Mouse (Mus musculus): ENCODE results near the gene Narf.

Narf gene

DNA sequence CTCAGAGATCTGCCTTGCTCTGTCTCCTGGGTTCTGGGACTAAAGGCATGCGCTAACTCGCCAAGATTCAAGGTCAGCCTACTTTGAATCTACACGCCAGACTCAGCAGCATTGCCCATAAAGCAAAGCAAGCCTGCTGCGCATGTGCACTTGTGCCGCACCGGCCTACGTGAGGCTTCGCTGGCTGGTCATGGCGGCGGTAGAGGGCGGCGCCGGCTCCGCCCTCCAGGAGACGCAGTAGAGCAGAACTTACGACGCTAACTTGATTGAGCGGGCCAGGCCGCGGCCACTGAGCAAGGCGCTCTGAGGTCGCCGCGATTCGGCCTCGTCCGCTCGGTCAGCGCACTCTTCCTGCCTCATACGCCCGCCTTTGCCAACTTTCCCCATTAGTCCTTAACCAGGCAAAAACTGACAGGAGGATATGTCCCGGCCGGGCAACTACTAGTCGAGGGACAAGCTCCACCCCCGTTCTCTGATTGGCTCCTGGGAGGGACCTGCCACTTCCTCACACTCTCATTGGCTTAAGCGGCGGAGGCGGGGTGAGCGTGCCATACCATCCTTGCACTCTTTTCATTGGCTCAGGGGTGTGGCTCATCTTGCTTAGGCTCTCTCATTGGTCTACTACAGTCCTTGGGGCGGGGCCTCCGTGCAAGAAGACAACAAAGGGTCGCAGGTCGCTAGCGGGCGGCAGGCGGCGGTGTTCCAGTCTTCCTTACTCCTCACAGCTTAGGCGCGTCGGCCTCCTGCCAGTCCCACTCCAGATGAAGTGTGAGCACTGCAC is at the start of gene Narf:
Gene Narf (plus strand): TSS at position 690 of the 781 bp plus-strand sequence.
- peak; percentile 99 to 100 for DNase-seq

DNA sequence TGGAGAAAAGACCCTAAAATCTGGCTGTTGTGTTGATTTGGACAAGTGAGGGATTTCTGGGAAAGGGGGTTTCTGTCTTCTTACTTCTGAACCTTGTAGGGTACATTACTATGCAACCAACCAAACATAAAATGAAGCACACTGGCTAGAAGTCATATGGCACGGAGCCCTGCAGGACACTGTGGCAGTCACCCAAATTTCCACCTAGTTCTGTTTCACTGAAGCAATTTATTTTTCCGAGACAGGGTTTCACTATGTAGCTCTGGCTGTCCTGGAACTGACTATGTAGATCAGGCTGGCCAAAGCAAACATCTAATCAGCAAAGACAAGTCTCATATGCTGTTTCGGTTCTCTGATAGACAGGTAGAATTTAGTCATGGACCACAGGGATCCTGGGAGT is 47.4 kb upstream of the Narf start:
- DNase-seq: no peak

DNA sequence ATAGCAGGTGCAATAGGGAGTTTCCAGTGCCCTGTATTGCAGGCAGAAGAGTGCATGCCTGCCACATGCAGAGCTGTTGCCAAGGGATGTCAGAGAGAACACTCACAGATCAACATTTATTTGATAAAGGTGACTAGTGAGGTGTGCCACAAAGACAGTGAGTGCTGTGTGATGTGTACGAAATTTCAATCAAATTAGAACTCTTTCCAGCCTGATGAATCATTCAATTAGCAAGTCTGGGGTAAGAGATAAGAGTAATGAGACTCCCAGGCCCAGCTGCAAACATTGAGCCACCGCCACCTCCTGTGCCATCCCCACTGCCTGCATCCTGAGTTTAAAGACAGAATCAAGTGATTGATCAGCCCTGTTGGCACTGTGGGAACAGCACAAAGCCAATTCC is 44.3 kb upstream of the Narf start:
- DNase-seq: no peak

DNA sequence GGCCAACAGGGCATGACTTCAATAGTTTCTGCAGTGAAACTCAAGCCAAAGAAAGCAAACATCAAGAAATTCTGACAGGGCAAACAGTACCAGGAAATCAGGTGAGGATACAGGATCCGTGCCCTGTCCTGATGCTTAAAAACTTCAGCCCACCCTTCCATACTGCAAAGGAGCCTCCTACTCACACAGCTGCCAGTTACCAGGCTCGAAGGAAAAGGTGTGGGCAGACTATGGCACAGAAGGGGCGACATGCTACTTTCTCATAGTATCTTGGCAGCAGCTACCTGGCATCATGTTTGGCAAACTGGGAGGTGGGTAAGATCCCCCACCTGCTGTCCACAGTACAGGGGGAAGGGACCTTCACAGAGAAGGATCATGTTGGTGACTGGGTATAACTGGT is 43.6 kb upstream of the Narf start:
- no peak for DNase-seq

DNA sequence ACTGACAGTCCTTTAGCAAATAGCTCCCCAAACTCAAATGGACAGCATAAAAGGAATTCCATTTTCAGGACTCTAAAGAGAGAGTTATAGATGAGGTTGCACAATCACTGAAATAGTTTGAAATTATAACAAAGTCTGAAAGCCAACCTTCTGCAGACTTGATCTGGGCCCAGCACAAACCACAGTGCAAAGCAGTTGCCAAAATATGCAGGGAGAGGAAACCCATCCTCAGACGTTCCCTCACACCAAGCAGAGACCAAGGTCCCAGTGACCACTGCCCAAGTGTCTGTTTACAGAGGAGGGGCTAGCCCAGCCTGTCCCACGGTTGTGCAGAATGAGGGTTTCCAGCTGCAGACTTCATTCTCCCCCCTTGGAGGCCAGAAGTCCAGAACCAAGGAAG is 38.4 kb upstream of the Narf start:
- DNase-seq: peak in 1 of 2 experiments; percentile 53

DNA sequence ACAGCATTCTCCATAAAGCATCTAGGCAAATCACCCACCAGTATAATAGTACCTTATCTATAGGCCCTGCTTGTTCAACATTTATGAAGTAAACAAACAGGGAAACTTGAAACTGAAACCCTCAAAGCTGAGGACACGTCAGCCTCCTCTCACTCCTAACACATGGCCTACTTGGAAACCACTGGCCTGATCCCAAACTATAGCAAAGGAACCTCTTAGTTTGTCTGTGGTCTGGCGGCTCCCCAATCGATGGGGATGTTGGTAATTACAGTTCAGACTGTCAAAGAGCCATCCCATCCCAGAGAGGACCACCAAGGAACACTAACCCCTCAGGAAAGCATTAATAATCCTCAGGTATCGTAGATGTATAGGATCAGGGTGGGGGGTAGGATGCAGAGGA is 37.2 kb upstream of the Narf start:
- no peak for DNase-seq

DNA sequence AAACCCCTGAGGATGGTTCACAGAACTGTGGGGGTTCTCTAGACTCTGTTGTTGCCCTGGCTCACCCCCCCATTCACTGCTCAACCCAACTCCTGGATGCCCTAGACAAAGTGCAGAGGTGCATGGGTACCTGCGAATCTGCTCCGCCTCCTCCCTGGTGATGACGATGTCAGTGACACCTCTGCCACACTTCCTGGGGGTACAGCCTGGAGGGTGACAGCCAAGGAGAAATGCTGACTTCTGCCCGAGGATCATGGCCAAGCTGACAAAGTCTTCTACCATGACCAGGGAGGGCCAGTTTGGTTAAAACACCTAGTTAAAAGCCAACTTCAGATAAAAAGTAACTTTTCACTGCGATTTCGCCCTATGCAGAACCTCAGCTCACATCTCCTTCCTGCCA is 36.3 kb upstream of the Narf start:
- DNase-seq: no peak

DNA sequence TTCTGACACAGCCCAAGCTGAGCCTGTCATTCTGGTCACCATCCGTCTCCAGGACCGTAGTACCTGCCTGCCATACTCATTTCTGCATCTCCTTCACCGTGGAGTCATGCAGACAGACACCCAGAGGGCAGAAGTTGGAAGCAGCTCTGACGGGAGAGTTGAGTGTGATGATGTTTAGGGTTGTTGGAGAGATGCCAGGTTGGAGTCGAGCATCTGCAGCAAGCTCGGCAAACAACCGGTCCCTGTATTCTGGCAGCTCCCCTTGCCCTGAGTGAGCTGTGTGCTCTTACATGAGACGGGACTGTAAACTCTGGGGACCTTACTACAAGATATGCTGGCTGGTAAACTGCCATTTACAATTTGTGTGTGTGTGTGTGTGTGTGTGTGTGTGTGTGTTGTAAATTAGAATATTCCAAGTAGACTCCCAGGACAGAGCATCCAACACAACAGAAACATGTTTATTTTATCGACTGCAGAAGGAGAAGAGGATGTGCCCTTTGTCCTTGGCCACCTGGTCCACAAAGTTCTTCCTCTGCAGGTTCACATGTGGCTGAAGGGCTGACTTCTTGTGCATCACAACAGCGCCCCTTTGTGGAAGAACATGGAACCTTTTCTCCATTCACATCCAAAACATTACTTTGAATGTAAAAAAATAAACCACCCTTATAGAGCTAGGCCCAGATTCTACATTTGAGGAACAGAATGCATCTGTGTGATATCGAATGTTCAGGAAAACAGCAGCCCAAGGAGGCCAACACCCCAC is 35.4 kb upstream of the Narf start:
- DNase-seq: peak in 1 of 2 experiments; percentile 42

DNA sequence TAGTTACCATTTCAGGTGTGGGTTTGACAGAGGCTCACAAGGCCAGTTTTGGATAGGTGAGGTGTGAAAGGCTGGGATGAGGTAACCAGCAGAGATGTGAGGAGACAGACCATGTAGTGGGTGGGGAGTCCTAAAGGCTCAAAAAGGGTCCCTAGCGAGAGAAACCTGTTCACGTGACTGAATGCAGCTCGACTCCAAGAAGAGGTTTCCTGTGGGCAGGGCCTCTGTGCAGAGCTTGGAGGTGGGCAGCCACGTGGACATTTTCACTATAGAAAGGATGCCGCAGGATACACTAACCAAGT is 33.2 kb upstream of the Narf start:
- no peak for DNase-seq

DNA sequence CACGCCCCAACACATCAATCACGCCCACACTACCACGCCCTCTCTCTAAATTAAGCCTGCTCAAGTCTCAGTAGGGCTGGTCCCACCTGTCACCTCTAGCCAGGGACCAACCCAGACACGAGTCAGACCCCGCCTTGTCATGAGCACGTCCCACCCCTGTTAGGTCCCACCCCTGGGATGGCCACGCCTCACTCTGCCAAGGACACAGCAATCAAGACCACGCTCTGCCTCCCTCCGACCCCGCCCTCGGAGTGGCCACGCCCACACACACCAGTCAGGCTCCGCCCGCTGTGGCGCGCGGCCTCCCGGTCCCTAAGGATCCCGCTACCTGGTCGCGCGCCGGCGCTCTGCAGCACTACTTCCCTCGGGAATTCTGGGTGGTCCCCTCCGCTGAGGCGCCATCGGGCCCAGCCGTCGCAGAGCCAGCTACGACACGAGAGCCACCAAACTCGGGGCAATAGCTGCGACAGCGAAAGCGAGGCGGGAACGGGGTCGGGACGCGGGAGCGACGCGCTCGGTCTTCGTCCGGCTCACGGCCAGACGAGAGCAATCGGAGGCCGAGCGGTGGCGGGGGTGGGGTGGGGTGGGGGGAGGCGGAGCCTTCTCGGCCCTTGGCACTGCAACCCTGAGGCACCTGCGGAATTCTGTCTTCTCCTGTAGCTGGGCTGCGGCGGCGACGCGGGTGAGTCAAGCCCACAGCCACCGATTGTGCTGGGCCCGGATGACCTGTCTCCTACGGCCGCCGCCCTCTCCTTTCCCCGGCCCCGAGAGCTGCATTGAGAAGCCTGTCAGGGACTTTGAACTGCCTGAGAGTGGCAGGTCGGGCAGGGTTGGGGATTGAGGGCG is 32.7 kb upstream of the Narf start, which contains the start of the genes Hexdc and Ogfod3:
Gene Hexdc (plus strand): TSS at position 273 of the 846 bp plus-strand sequence.
Gene Ogfod3 (minus strand): TSS at position 551 of the 846 bp plus-strand sequence.
- peak; percentile 97 for DNase-seq

DNA sequence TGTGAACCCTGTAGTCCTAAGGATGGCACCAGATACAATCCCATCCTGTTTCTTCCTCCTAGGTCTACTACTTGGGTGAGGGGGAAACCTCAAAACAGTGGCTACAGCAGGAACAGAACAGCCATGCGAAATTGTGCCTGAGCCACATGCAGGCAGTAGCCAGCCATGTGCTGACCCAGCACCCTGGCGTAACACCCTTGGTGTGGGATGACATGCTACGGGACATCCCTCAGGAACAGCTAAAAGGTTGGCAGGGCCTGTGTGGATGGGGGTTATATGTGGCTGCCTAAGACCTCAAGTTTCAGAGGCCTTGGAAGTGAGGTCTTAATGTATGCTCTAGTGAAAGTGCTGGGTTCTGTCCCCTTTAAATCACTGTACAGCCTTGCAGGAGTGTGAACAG is 20.2 kb upstream of the Narf start:
- no peak for DNase-seq

DNA sequence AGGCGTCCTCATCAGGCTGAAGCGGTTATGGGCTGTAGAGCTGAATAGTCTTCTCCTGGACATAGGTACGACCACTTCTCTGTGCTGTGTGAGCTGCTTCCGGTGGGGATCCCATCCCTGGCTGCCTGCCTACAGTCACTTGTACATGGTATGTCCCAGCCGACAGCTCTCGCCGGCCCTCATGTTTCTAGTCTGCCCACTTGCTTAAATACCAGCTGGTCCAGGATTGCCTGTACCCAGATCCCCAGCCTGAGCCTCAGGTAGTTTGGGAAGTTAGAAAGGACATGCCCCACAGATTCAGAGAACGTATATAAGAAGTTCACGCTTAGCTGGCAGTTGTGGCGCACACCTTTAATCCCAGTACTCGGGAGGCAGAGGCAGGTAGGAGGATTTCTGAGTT is 17.3 kb upstream of the Narf start:
- DNase-seq: no peak

DNA sequence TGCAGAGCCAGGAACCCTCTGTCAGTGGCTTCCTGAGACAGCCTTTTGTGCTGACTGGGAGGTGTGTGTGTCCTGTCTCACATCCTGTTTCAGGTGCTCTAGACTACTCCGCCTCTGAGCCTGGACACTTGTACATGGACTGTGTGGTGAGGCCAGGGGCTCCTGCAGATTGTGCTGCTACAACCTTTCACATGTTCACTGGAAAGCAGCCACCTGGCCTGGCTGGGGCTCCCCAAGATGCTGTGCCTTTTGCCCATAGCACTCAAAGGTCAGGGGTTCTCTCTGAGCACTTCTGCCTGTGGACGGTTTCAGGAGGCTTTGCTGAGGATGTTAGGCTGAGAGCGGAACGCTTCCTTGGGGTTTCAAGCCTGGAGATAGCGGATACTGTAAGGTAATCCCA is 16.3 kb upstream of the Narf start:
- DNase-seq: no peak

DNA sequence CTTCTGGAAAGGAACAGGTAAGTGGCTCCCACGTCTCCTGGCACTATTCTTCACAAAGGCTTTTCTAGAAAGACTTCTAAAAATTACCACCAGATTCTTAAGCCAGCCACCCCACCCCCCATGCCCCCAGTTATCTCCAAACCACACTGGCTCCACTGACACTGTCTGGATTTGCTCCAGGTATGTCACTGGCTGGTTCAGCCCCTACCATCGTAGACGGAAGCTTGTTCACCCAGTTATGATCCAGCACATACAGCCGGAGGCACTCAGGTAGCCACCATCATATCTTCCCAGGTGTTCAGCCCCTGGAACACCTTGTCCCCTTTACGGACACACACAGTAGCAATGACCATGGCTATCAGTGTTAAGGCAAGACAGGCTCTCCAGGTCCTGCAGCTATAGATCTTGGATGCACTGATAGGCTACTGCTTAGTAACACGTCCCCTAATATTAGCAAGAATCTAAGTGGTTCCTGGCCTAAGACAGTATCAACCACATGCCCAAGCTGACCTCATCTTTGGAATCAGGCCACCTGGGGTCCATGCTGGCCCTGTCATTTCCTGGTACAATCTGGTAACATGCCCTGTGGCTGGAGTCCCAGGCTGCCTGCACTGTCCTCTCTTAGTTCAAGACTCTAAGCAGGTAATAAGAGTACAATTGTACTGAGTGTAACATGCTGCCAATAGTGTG is 15.6 kb upstream of the Narf start:
- no peak for DNase-seq

DNA sequence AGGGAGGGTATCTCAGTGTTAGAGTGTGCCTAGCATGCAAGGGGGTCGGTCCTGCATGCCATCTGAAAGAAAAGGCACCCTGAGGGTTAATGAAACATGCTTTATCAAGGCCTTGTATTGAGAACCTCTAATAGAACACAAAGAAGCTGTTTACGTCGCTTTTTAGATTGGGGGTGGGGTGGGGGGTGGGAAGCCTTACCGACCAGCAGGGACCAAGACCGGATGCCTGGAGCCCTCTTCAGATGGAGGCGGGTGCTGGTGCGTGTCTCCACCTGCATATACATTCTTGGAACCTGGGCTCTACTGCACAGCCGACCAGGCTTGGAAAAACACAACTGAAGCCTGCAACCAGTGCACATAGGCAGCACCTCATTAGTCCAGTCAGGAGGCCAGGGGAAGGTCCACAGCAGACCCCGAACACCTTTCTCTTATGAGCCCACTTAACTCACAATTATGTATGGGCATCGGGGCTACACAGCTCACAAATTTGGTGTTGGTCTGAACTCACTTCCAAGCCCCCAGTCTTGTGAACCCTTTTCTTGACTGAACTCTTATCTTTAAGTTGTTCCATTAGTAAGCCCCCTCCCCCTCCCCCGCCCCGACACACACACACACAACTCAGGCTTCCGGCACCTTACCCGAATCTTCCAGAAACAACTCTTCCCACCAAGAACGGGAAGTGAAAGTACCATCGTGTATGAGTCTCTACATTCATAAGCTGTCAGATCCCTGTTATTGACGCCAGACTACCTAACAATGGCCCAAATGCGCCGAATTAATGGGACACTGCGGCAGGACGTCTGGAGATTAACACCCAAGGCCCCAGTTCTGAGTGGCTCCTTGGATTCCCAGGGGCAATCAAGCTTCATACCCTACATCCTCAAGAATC is 8.7 kb upstream of the Narf start:
- peak in 1 of 2 experiments; percentile 12 for DNase-seq

DNA sequence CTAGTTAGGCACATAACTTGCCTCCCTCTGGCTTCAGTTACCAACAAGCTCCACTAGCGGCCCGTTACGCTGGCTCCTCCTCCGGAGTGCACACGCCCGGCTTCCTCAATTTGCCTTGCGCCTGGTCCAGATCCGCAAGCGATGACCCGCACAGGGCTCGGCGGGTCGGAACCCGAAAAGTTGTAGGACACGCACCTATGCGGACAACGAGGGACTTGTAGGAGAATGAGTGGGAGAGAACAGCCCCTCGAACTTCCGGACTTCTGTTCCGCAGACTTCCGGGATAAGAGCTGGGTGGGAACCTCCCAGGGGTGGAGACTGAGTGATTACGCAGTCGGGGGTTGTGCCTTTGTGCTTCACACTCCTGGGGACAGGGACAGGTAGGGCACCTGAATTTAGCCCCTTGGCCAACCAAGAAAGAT is 8.0 kb upstream of the Narf start, which contains the start of gene Cybc1:
Gene Cybc1 (minus strand): TSS at position 305 of the 422 bp plus-strand sequence.
- DNase-seq: peak; percentile 79 to 82

DNA sequence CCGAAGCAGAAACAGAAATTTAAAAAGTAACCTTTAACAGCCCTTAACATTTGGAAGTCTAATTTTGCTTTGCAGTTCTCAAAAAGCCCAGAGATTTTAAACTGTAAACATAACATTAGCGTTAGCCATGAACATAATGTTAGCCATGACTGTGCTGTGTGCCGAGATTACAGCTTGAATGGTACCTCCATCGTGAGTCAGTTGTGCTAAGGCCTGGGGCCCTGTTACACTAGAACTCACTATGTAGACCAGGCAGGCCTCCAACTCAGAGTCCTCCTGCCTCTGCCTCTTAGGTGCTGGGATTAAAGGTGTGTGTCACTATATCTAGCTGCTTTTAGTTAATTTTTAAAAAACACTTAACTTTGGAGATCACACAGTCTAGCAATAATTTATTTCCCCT is 5.9 kb upstream of the Narf start:
- DNase-seq: no peak

DNA sequence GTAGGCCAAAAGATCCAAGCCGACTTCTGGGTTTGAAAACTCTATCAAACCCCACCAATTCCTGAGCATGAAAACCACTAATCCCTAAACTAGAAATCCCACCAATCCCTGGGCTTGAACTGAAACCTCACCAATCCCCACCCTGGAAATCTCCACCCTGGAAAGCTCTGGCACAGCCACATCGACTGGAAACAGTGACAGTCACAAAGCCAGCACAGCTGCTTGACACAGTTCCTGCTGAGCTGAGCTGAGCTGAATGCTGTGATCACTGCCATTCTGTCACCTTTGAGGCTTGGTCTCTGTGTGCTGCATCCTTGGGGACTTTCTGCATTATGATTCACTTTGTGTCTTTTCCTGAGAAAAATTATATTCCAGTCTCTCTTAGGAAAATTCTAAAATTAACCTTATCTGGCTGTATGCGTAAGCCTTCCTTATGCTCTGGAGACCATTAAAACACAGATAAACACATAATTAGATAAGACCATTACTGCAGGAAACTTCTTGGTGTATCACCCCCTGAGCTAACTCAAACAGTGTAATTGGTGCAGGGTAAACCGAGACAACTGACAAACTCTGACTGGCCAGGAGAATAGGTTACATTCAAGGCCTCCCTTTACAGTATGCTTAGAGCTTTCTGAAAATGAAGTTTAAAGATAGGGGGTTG is 5.3 kb upstream of the Narf start:
- DNase-seq: no peak

DNA sequence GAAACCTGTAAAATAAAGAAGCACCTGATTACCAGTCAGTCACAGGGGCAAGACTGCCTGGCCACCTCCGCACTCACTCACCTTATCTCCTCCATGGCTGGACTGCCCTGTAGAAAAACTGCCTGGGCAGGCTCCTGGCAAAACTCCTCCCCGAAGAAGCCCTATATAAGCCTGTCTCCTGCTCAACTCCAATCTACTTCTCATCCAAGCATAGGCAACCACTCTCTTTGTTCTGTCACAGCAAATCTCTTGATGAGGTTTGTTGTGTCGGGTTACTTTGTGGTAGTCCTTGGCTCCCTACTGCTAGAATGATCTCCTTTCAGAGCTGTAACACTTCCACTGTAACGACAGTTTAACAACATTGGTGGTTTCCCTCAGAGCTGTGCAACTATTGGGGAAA is 4.3 kb upstream of the Narf start:
- no peak for DNase-seq

DNA sequence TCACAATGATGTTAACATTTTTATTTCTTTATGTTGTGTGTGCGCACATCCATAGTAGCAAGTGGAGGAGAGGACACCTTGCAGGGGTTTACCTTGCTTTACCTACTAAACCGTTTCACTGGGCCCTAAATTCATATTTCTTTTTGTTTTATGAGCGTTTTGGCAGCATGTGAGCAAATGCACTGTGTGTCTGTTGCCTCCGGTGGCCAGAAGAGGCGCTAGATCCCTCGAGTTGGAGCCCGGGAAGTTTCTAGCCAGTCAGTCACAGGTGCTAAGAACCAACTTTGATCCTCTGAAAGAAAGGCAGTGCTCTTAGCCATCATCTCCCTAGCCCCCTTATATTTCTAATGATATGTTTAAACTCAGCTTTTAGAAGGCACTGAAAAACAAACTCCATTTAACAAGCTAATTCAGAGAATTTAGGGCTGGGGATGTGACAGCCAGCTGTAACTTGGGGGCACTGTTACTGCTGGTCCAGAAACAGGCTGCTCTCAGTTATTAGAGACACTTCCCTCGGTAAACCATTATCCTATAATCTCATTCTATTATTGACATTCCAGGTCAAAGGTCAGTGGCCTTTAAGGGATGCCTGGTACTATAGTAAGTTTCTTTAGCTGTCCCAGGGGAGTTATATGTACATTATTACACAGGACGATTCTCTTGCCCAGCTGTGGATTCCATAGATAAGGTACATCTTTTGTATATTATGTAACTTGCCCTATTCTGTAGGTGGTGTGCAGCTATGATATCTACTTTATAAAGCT is 1.4 kb upstream of the Narf start:
- DNase-seq: peak in 1 of 2 experiments; percentile 58
